Mouse (Mus musculus): ENCODE measurements at regions not wholly inside any gene's neighbourhood (a gene's known extent, or its start where the extent isn't known, plus 50 kb on each side); places are given as distances from the start of the nearest gene placed in this dataset.
"Not testable (repeated sequence)": the region's sequence is repeated elsewhere in the genome, so short reads cannot be mapped to it uniquely, and the experiment has no call there.

DNA sequence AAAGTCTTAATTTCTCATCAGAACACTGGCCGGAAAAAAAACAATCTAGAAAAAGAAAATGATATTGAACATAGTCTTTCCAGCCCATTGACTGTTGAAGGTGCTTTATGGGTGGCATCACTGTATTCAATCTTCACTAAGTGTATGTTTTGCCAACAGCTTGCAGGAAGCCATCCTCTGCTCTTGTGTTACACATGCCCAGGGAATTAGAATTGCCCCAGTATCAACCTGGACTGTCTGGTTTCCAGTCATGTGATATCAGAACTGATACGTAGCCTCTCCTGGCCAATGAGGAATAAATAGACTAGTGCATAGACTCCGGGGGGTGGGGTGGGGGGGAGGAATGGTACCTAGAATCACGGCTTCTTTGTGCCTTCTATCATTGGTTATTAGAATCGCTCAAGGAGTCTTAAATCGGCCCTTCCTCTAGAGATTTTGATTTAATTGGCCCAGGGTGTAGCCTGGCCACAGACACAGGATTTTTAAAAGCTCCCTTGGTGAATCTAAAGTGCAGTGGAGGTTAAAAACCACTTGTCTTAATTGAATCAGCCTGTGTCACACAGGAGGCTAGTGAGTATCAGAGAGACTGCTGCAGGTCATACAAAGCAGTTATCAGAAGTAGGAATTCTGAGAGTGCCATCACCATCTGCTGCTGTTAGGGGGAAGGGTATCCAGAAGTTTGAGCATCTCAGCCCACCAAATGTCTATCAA lies 218.0 kb upstream of the Klf3 start:
- no peak for DNase-seq (ENCODE audit: low spot score)

DNA sequence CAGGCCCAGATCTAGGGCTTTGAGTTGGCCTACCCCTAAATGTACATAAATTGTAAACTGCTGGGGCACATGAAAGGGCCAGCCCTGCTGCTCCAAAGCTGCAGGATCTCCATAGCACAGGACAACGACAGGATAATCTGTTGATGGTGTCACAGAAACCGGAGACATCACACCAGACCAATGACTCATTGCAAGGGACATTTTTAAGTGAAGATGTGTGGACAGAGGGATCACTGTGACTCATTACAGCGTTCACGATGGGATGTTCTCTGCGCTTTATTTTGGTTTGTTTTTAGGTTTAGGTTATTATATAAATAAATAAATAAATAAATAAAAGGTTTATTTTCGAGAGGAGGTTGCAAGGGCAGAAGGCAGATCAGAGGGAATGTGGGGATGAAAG lies 216.9 kb upstream of the Klf3 start:
- DNase-seq (ENCODE audit: low spot score), result no peak

GRCm38 (mm10) chr5:64586933-64587332 lies 216.3 kb upstream of the Klf3 start:
- no peak for DNase-seq (ENCODE audit: low spot score)

GRCm38 (mm10) chr5:64587895-64588738 lies 215.1 kb upstream of the Klf3 start:
- DNase-seq (ENCODE audit: low spot score), result no peak

DNA sequence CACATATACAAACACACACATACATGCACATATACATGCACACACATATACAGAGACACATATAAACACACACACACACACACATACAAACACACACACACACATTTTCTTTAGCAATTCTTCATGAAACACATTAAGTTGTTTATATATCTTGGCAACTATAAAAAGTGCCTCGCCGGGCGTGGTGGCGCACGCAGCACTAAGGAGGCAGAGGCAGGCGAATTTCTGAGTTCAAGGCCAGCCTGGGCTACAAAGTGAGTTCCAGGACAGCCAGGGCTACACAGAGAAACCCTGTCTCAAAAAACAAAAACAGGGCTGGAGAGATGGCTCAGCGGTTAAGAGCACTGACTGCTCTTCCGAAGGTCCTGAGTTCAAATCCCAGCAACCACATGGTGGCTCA lies 214.4 kb upstream of the Klf3 start:
- not testable (repeated sequence) for DNase-seq (ENCODE audit: low spot score)

- no peak for DNase-seq (ENCODE audit: low spot score)
Observed at GRCm38 (mm10) chr5:64590036-64590435, 213.2 kb upstream of the Klf3 start.

DNA sequence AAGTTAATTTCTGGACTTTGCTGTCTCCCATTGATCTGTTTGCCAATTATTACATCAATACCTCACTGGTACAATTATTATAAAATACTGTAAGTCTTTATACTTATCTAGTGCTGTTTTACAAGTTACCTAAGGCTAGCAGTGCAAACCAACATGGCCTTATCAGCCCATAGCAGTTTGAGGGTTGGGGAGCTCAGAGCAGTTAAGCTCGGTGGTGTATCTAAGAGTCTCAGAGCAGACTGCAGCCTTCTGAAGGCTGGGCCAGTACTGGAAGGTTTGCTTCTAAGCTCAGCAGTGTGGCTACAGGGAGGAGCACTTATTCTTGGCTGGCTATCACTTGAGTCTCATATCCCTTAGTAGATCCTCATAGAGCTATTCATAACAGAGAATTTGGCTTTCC lies 212.4 kb upstream of the Klf3 start:
- DNase-seq (ENCODE audit: low spot score), result no peak

DNA sequence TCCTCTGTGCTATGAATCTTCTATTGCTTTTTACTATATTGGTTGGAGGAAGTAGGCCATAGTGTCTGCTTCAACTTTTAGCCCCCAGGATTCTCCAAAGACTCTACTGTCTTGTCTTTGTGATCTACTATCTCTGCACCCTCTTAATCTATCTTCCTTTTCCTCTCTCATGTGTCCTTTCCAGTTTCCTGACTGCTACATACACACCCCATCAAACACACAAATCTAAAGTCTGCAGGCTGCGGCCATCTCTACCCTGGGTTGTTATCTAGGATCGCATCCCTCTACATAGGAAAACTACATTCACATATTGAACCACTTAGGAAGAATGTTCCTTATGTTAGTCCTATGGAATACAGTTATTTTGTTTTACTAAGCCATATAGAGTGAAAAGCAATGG lies 211.4 kb upstream of the Klf3 start:
- DNase-seq (ENCODE audit: low spot score), result no peak

DNA sequence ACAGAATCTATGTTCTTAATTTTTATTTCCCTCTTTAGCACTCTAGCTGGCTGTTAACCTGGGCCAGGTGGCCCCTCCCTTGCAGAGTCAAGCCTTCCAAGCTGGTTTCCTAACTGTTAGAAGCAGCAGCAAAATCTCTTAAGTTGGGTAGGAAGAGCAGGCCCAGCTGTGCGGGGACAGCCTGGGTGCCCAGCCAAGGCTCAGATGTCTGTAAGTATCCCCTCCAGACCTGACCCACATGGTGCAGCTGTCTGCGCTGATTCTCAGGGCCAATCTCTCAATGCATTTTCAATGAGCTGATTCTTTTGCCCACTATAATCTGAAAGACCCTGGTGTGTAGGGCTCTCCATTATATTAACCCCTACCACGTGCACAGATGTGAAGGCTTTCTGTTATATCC lies 208.0 kb upstream of the Klf3 start:
- DNase-seq (ENCODE audit: low spot score), result no peak

GRCm38 (mm10) chr5:64595751-64596344 lies 207.3 kb upstream of the Klf3 start:
- DNase-seq (ENCODE audit: low spot score), result no peak

DNA sequence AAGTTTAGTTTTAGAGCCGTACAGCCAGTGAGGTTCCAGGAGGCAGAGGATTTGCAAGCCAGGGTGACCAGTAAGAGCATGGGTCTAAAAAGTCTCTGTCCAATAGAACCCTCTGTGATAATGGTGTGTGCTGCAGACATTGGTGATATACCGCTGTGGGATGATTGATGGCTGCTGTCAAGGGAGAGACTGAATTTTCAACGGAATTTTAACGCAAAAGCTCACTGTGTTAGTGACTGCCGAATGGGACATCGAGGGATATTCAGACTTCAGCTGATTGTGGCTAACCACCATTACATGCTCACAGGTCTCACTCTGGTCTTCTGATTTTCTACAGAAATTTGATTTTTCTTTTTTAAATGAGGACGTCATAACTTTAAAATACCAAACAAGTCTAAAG lies 206.2 kb upstream of the Klf3 start:
- no peak for DNase-seq (ENCODE audit: low spot score)

GRCm38 (mm10) chr5:64597451-64597850 lies 205.7 kb upstream of the Klf3 start:
- DNase-seq (ENCODE audit: low spot score), result no peak

DNA sequence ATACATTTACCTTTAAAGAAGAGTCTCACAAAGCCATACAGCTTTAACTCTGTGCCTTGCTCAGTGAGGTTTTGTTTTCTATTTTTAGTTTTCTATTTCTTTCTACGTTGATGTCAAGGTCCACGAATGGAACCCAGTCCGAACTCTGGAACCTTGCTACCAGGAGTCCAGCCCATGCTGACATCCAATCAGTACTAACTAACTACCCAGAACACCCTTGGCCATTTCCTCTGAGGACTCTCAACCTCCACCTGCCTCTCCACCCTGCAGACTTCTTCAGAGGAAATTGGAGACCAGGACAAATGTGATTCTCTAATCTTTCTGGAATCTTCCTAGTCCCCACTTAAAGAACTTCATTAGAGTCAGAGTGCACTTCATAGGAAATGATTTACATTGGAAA lies 204.6 kb upstream of the Klf3 start:
- DNase-seq (ENCODE audit: low spot score), result no peak

GRCm38 (mm10) chr5:64599015-64599414 lies 204.2 kb upstream of the Klf3 start:
- no peak for DNase-seq (ENCODE audit: low spot score)

DNA sequence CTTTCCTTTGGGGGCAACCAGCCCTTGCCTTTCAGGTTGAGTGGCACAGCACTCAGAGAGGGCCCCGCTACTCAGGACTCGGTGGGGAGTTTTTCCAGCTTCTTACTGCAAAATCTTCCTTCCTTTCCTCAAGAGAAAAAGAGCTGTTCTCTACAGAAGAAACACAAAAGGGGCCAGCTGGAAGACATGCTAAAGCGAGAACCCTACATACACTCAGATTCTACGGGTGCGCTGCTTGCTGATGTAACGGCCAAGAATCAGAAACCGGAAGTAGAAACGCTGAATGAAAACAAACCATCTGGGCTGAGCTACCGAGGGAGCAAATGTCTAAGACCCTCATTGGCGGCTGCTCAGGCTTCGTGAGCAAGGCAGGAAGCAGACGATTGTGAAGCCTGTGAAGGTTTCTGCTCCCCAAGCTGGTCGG lies 203.3 kb upstream of the Klf3 start:
- no peak for DNase-seq (ENCODE audit: low spot score)

- no peak for DNase-seq (ENCODE audit: low spot score)
Observed at GRCm38 (mm10) chr5:64600392-64600791, 202.8 kb upstream of the Klf3 start.

- no peak for DNase-seq (ENCODE audit: low spot score)
Observed at GRCm38 (mm10) chr5:64600811-64601210, 202.4 kb upstream of the Klf3 start.

DNA sequence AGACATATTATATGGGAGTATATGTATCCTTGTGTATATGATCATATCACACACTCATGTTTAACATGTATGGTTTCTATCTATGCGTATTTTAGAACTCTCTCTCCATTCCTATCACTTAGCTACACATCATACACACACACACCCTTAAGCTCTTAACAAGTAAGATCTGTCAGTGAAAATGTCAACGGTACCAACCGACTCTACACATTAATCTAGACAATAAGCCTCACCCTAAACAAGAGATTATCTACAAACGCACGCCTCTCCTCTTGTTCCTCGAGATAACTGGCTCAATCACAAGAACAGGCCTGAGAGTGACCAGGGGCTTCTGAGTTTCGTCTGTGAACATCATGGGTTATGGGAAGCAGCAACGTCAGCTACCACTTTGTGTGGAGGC lies 201.9 kb upstream of the Klf3 start:
- no peak for DNase-seq (ENCODE audit: low spot score)

DNA sequence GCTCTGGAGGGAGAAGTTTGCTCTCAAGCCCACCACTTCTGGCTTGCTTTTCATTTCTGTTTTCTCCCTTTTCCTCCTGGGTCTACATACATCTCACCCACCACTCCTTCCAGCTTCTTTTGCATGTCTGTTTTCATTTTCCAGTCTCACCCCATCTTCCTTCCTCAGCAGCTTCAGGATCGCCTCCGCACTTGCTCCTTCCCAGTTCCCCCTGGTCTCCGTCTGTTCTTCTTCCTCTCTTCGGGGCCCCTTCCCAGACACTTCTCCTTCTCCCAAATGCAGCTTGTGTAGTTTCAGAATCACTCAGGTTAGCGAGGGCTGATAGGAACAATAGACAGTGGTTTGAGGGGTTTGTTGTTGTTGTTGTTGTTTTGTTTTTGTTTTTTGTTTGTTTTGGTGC lies 201.4 kb upstream of the Klf3 start:
- DNase-seq (ENCODE audit: low spot score), result no peak

DNA sequence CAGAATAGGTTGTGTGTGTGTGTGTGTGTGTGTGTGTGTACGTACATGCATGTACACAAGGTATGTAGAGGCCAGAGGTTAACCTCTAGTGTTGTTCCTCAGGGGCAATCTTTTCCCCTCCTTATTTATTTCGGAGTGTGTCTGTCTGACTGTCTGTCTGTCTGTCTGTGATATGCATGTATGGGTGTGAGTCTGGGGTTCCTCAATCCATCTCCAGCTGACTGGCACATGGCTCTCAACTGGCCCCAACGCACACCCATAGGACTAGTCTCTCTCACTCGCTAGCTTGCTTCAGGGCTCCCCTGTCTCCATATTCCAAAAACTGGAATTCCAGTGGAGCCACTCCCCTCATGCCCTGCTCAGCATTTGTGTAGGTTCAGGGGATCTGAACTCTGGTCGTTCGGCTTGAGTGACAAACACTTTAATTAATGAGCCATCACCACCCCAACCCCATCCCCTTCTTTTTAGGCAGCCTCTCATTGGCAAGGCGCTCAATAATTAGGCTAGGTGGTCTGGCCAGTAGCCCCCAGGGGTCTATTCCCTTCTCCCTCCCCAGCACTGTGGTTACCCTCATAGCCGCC lies 200.7 kb upstream of the Klf3 start:
- DNase-seq (ENCODE audit: low spot score), result no peak

DNA sequence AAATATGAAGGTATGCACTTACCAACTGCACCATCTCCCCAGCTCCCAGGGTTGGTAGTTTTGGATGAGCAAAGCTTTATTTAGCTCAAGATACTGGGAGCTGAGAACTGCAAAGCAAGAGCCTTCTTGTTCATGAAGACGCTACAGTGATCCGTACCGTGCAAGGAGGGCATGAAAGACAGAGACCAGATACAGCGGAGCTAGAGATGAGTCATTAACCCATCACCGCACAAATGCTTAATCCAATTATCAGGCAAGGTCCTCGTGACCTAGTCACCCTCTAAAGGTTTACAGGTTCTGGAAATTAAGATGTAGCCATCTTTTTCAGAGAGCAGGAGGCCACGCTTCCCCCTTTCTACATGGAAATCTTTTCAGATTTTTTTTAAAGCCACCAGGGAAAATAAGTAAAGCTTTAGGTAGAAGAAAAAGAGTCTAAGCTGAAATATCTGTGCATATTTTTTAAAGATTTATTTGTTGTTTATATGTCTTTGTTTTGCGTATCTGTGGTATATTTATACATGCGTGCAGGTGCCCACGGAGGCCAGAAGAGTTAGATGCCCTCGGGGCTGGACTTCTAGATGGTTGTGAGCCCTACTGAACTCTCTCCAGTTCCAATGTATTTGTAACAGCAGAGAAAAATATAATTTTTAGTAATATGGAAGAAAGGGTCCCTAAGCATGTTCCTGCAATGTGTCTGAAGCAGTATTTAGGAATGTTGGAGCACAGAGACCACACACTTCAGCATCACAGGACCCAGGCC lies 200.0 kb upstream of the Klf3 start:
- DNase-seq (ENCODE audit: low spot score), result no peak

DNA sequence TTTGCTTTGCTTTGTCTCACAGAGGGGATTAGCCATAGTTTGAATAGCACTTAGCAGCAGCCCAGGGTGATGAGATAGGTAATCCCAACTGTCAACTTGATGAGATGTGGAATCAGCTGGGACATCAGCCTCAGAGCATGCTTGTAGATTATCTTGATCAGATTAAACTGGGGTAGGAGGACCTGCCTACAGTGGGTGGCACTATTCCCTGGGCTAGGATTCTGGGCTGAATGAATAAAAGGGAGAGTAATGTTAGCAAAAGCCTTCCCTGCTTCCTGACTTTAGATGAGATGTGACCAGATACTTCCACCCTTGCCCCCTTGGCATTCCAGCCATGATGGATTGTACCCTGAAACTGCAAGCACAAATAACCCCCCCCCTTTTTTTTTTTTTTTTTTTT lies 198.0 kb upstream of the Klf3 start:
- no peak for DNase-seq (ENCODE audit: low spot score)

All from layer of hippocampus, adult 9-10 months (tissue).